Mouse (Mus musculus): ENCODE measurements around the gene 4931422A03Rik.

- TF ChIP-seq POLR2A (IDR thresholded peaks at IDR 0.05; ENCODE audit: insufficient read length, low read depth) (no peak), MYOG (IDR thresholded peaks at IDR 0.05; ENCODE audit: control insufficient read depth in 1 of 3, insufficient read depth in 1 of 3, insufficient read length in 2 of 3, low read depth in 2 of 3) (no peak), POLR2AphosphoS2 (IDR thresholded peaks at IDR 0.05; ENCODE audit: insufficient read length, low read depth) (no peak), MYOD1 (IDR thresholded peaks at IDR 0.05; ENCODE audit: control insufficient read depth in 1 of 3, insufficient read length in 2 of 3, low read depth in 2 of 3) (no peak), TCF12 (IDR thresholded peaks at IDR 0.05; ENCODE audit: insufficient read depth, poor library complexity, severe bottlenecking) (no peak), E2F4 (IDR thresholded peaks at IDR 0.05; ENCODE audit: insufficient read depth) (no peak)
These were observed 14.6 kb upstream of the 4931422A03Rik start for GRCm38 (mm10) chr2:104042766-104043165.

Data from myocyte (in vitro differentiated cells).